ENCODE assay signal across 30 mouse cellular contexts in the genomic region with DNA sequence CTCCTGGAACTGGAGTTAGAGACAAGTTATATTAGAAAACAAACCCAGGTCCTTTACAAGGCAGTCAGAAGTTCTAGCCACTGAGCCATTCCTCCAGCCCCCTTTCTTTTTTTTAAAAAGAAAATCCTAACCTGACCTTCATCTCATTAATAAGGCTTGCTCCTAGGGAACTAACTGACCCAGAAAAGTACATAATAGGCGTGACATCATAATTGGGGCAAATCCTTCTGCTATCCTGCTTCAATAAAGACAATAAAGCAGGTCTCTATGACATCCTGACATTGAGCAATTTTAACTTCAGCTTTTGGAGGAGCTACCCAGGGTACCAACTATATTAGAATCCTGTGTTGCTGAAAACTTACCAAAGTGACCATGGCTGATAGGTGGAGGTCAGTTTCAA.
"Had no signal": no experiment of that assay in that cellular context is flagged by ENCODE, and none has a peak within 500 bp of the region (broad histone marks: within the 10 kb centered on the region; RNA-seq: fewer than 3 reads in every experiment).

No protein-coding gene starts in this region.

- H3K9me3 ChIP-seq: limb, embryonic 10.5 days; limb, embryonic 12.5 days; limb, embryonic 13.5 days; limb, embryonic 15.5 days; liver, embryonic 12.5 days; liver, embryonic 13.5 days; liver, embryonic 15.5 days; lung, embryonic 15.5 days; megakaryocyte, embryonic 14.5 days; midbrain, embryonic 10.5 days; midbrain, embryonic 12.5 days; midbrain, embryonic 13.5 days; midbrain, embryonic 15.5 days had no signal

- H3K4me2 ChIP-seq: limb, embryonic 12.5 days; limb, embryonic 13.5 days; limb, embryonic 15.5 days; liver, embryonic 11.5 days; liver, embryonic 12.5 days; liver, embryonic 13.5 days; liver, embryonic 15.5 days; lung, embryonic 14.5 days; lung, embryonic 15.5 days; midbrain, embryonic 11.5 days; midbrain, embryonic 12.5 days; midbrain, embryonic 13.5 days; midbrain, embryonic 15.5 days had no signal

- H3K27ac ChIP-seq: limb, embryonic 10.5 days; limb, embryonic 12.5 days; limb, embryonic 13.5 days; limb, embryonic 15.5 days; liver, embryonic 12.5 days; liver, embryonic 13.5 days; liver, embryonic 14.5 days; liver, embryonic 15.5 days; lung, embryonic 15.5 days; macrophage; midbrain, embryonic 10.5 days; midbrain, embryonic 12.5 days; midbrain, embryonic 13.5 days; midbrain, embryonic 15.5 days had no signal

- H3K4me1 ChIP-seq: limb, embryonic 10.5 days; limb, embryonic 12.5 days; limb, embryonic 15.5 days; liver, embryonic 12.5 days; liver, embryonic 13.5 days; liver, embryonic 15.5 days; lung, embryonic 15.5 days; megakaryocyte, embryonic 14.5 days; midbrain, embryonic 13.5 days; midbrain, embryonic 15.5 days had no signal

- ATAC-seq: liver, embryonic 12.5 days; lung, postnatal 0 days; midbrain, embryonic 13.5 days; midbrain, embryonic 15.5 days; midbrain, embryonic 16.5 days had no signal

- H3K27me3 ChIP-seq: limb, embryonic 12.5 days; limb, embryonic 13.5 days; limb, embryonic 15.5 days; liver, embryonic 12.5 days; liver, embryonic 13.5 days; liver, embryonic 15.5 days; lung, embryonic 15.5 days; megakaryocyte, embryonic 14.5 days; midbrain, embryonic 12.5 days; midbrain, embryonic 13.5 days; midbrain, embryonic 15.5 days had no signal

- H3K4me3 ChIP-seq: limb, embryonic 10.5 days; limb, embryonic 12.5 days; limb, embryonic 13.5 days; limb, embryonic 15.5 days; liver, embryonic 12.5 days; liver, embryonic 13.5 days; liver, embryonic 15.5 days; lung, embryonic 15.5 days; megakaryocyte, embryonic 14.5 days; midbrain, embryonic 10.5 days; midbrain, embryonic 12.5 days; midbrain, embryonic 13.5 days; midbrain, embryonic 15.5 days; myocyte had no signal

- DNase-seq: left cerebral cortex, postnatal 4 days; liver; liver, embryonic 13.5 days; lung, adult 18-20 months; lung, adult 2 months; lung, embryonic 14.5 days; lung, postnatal 10 days; lung, postnatal 14 days; lung, postnatal 36 days; lung, postnatal 4 days; midbrain, embryonic 14.5 days had no signal

- H3K9ac ChIP-seq: limb, embryonic 12.5 days; limb, embryonic 13.5 days; limb, embryonic 15.5 days; liver, embryonic 12.5 days; liver, embryonic 13.5 days; liver, embryonic 14.5 days; liver, embryonic 15.5 days; lung, embryonic 14.5 days; lung, embryonic 15.5 days; midbrain, embryonic 12.5 days; midbrain, embryonic 13.5 days; midbrain, embryonic 15.5 days had no signal
